ENCODE assay signal across 10 mouse cellular contexts in genomic region chr3:101653446-101653845, GRCm38 (mm10). TPM values are rescaled to one million over a fixed set of nuclear protein-coding genes. Genes with fewer than 3 reads are reported as not detected.
A peak's percentile ranks its signal among the peaks of the same experiment; 100 is the strongest.
DNase-seq lines count a peak whose midpoint lies in the region; ATAC-seq and TF ChIP-seq lines count a peak whose summit lies in the region.
"Had no signal": no experiment of that assay in that cellular context is flagged by ENCODE, and none has a peak within 500 bp of the region (broad histone marks: within the 10 kb centered on the region; RNA-seq: fewer than 3 reads in every experiment).

No protein-coding gene starts in this region.

- H3K4me1 ChIP-seq in lung, postnatal 0 days (ENCODE audit: insufficient read depth, low read depth, low read length): no peaks in the 10 kb centered on the region
- H3K4me1 ChIP-seq in embryonic facial prominence, embryonic 15.5 days: peaks cover 6% of the 10 kb centered on the region; the same call in 1 of the 2 replicates
- peaks cover 4% of the 10 kb centered on the region; the same call in 1 of the 2 replicates for H3K4me1 ChIP-seq in stomach, embryonic 15.5 days

- ATAC-seq in lung, postnatal 0 days: no peak
- ATAC-seq in embryonic facial prominence, embryonic 15.5 days (ENCODE audit: insufficient number of reproducible peaks, low FRiP score, low TSS enrichment, low read depth): no peak
- no peak for ATAC-seq in stomach, embryonic 15.5 days (ENCODE audit: insufficient read depth, low FRiP score, low read depth)

- no peak overlapping the region for H3K27ac ChIP-seq in lung, postnatal 0 days (ENCODE audit: low read length)
- 0 out of 2 replicates have a peak overlapping the region, but pooled peaks have one; percentile 28 for H3K27ac ChIP-seq in embryonic facial prominence, embryonic 15.5 days (replicated peaks)
- no peak overlapping the region for H3K27ac ChIP-seq in stomach, embryonic 15.5 days

- H3K4me3 ChIP-seq in lung, postnatal 0 days (ENCODE audit: low read depth, low read length): no peak overlapping the region
- no peak overlapping the region for H3K4me3 ChIP-seq in embryonic facial prominence, embryonic 15.5 days (replicated peaks)
- H3K4me3 ChIP-seq in stomach, embryonic 15.5 days (replicated peaks): no peak overlapping the region

- no peaks in the 10 kb centered on the region for H3K9me3 ChIP-seq in lung, postnatal 0 days (ENCODE audit: low read length)
- H3K9me3 ChIP-seq in embryonic facial prominence, embryonic 15.5 days (replicated peaks): no peaks in the 10 kb centered on the region
- H3K9me3 ChIP-seq in stomach, embryonic 15.5 days: no peaks in the 10 kb centered on the region
- H3K9me3 ChIP-seq: G1E had no signal

- no peak for TF ChIP-seq CTCF in lung, postnatal 0 days (IDR thresholded peaks at IDR 0.05)

- no peak overlapping the region for H3K4me2 ChIP-seq in lung, postnatal 0 days (replicated peaks; ENCODE audit: low read depth, low read length)
- H3K4me2 ChIP-seq in embryonic facial prominence, embryonic 15.5 days (replicated peaks): no peak overlapping the region
- peak overlapping the region; percentile 5; the same call in 1 of the 2 replicates for H3K4me2 ChIP-seq in stomach, embryonic 15.5 days

- no peaks in the 10 kb centered on the region for H3K27me3 ChIP-seq in lung, postnatal 0 days (replicated peaks; ENCODE audit: insufficient read depth, low read length)
- H3K27me3 ChIP-seq in embryonic facial prominence, embryonic 15.5 days: no peaks in the 10 kb centered on the region
- H3K27me3 ChIP-seq in stomach, embryonic 15.5 days (replicated peaks): no peaks in the 10 kb centered on the region

- no peak overlapping the region for H3K9ac ChIP-seq in lung, postnatal 0 days (replicated peaks; ENCODE audit: low read depth)
- no peak overlapping the region for H3K9ac ChIP-seq in embryonic facial prominence, embryonic 15.5 days
- H3K9ac ChIP-seq in stomach, embryonic 15.5 days: no peak overlapping the region

- WGBS in lung, postnatal 0 days: 53% methylated on average over 7 of the region's 7 CpGs
- WGBS in embryonic facial prominence, embryonic 15.5 days: 24% methylated on average over 7 of the region's 7 CpGs
- WGBS in stomach, embryonic 15.5 days: 32% methylated on average over 7 of the region's 7 CpGs

- TF ChIP-seq EP300 in lung, postnatal 0 days (IDR thresholded peaks at IDR 0.05): no peak

- no peaks in the 10 kb centered on the region for H3K36me3 ChIP-seq in lung, postnatal 0 days (ENCODE audit: insufficient read depth, low read length)
- H3K36me3 ChIP-seq in embryonic facial prominence, embryonic 15.5 days: no peaks in the 10 kb centered on the region
- no peaks in the 10 kb centered on the region for H3K36me3 ChIP-seq in stomach, embryonic 15.5 days
- H3K36me3 ChIP-seq: G1E had no signal

- DNase-seq in lung, postnatal 0 days (ENCODE audit: low spot score): peak; percentile 23
- no peak for DNase-seq in lung, postnatal 36 days
- peak; percentile 48 to 78 for DNase-seq in left cerebral cortex, adult 18-20 months (ENCODE audit: low spot score in 2 of 2)
- DNase-seq in adrenal gland, postnatal 10 days: no peak
- DNase-seq in thymus, postnatal 36 days: no peak
- no peak for DNase-seq in thymus, postnatal 10 days (ENCODE audit: low spot score in 2 of 2)
- DNase-seq: gastrocnemius, postnatal 36 days had no signal

RNA-seq across cellular contexts. Expression of gene Atp1a1, which starts 49.0 kb away (rescaled TPM):
- polyA plus RNA-seq in lung, postnatal 0 days (2015; fragmentation: Nextera tagmentation; extraction: Ambion mirVana): 123 and 136 TPM in 2 replicates
- polyA plus RNA-seq in embryonic facial prominence, embryonic 15.5 days (2015; fragmentation: Nextera tagmentation; extraction: Ambion mirVana): 116 and 123 TPM in 2 replicates
- 1,000 to 10,000 TPM; 1,009 to 1,025 TPM for total RNA-seq in left cerebral cortex, adult 18-20 months (2021)
- 142 and 173 TPM in 2 replicates for polyA plus RNA-seq in stomach, embryonic 15.5 days (2015; fragmentation: Nextera tagmentation; extraction: Ambion mirVana)
- total RNA-seq in adrenal gland, postnatal 10 days (2021): 100 to 1,000 TPM; 434 to 467 TPM

Comparison
In these comparisons a context has a peak if more than half of its experiments do, and no peak if none do; other contexts are left out.
1. DNase-seq: peak in lung, postnatal 0 days (single experiment) and left cerebral cortex, adult 18-20 months (2 of 2); none in lung, postnatal 36 days (single experiment), adrenal gland, postnatal 10 days (single experiment), thymus, postnatal 36 days (0 of 2) and thymus, postnatal 10 days (0 of 2).